Mouse (Mus musculus): ENCODE data around the gene Eml6. TPM values are rescaled to one million over a fixed set of nuclear protein-coding genes. Genes with fewer than 3 reads are reported as not detected.

Gene Eml6
- polyA plus RNA-seq, 1 experiment from 2014 or later = 0.87 TPM

Other genes with a start within 250 kb of the Eml6 start
- gene 4931440F15Rik, start 200.4 kb downstream of the Eml6 start, polyA plus RNA-seq (2018) = not detected in 3 replicates
- 27.7 to 40.5 TPM (median 32.5 TPM) in 3 replicates for gene Sptbn1, start 242.1 kb upstream of the Eml6 start, polyA plus RNA-seq (2018)

All from macrophage (primary cell).